Mouse (Mus musculus) intestine, embryonic 14.5 days (tissue): Measurements from ENCODE around the gene S100a16. TPM values are rescaled to one million over a fixed set of nuclear protein-coding genes. Genes with fewer than 3 reads are reported as not detected.
A peak's percentile ranks its signal among the peaks of the same experiment; 100 is the strongest.

Experiments
- ATAC-seq: fragments of 200-750 bp; cut with Nextera tagmentation; replicated peaks from 2 replicates; pipeline ENCODE4 v1.8.0; 2017; ENCODE audit warnings: low read depth, moderate number of reproducible peaks, moderate TSS enrichment, moderate library complexity; ENCODE audit not compliant: low FRiP score, low TSS enrichment
- DNase-seq: peaks from one replicate; pipeline ENCODE4 v3.0.0-alpha.2; 2018; ENCODE audit warnings: low spot score
- H3K27ac ChIP-seq: fragments of 300-500 bp; sonication (generic); 2 replicates; pipeline ENCODE4 v1.5.1; 2014; ENCODE audit warnings: low read depth, mild to moderate bottlenecking, control low read depth
- H3K27me3 ChIP-seq: fragments of 300-500 bp; sonication (generic); replicated peaks from 2 replicates; pipeline ENCODE4 v1.6.1; 2014; ENCODE audit warnings: low read length, control low read depth; ENCODE audit not compliant: control insufficient read depth, insufficient read depth
- H3K36me3 ChIP-seq: fragments of 300-500 bp; sonication (generic); 2 replicates; pipeline ENCODE4 v1.6.1; 2014; ENCODE audit warnings: low read length, control low read depth; ENCODE audit not compliant: control insufficient read depth, insufficient read depth
- H3K4me1 ChIP-seq: fragments of 300-500 bp; sonication (generic); replicated peaks from 2 replicates; pipeline ENCODE4 v1.6.1; 2014; ENCODE audit warnings: low read length, control low read depth, mixed read lengths; ENCODE audit not compliant: control insufficient read depth, insufficient read depth
- H3K4me2 ChIP-seq: fragments of 300-500 bp; sonication (generic); 2 replicates; pipeline ENCODE4 v1.6.1; 2014; ENCODE audit warnings: low read length
- H3K4me3 ChIP-seq: fragments of 300-500 bp; sonication (generic); 2 replicates; pipeline ENCODE4 v1.5.1; 2014; ENCODE audit warnings: low read depth, low read length, control low read depth, mixed read lengths
- H3K9ac ChIP-seq: fragments of 300-500 bp; sonication (generic); 2 replicates; pipeline ENCODE4 v1.6.1; 2014; ENCODE audit warnings: mild to moderate bottlenecking, low read length
- H3K9me3 ChIP-seq: fragments of 300-500 bp; sonication (generic); 2 replicates; pipeline ENCODE4 v1.6.1; 2016; ENCODE audit warnings: low read length, control low read depth; ENCODE audit not compliant: control insufficient read depth
- WGBS: fragments of 180-500 bp; shearing (Covaris S2); extraction: QIAGEN DNeasy Blood & Tissue Kit; methylation state at CpG from one replicate; pipeline ENCODE4 v1.1.7; 2014; 5-methylcytosine and 5-hydroxymethylcytosine counted together
- polyA plus RNA-seq: library from polyadenylated mRNA; unstranded; fragments of >200 nt; fragmentation: Nextera tagmentation; extraction: Ambion mirVana; gene quantifications from 2 replicates; pipeline ENCODE4 v1.2.1, GENCODE M21; 2014

Gene S100a16
- 107 and 121 TPM in 2 replicates for polyA plus RNA-seq

DNA sequence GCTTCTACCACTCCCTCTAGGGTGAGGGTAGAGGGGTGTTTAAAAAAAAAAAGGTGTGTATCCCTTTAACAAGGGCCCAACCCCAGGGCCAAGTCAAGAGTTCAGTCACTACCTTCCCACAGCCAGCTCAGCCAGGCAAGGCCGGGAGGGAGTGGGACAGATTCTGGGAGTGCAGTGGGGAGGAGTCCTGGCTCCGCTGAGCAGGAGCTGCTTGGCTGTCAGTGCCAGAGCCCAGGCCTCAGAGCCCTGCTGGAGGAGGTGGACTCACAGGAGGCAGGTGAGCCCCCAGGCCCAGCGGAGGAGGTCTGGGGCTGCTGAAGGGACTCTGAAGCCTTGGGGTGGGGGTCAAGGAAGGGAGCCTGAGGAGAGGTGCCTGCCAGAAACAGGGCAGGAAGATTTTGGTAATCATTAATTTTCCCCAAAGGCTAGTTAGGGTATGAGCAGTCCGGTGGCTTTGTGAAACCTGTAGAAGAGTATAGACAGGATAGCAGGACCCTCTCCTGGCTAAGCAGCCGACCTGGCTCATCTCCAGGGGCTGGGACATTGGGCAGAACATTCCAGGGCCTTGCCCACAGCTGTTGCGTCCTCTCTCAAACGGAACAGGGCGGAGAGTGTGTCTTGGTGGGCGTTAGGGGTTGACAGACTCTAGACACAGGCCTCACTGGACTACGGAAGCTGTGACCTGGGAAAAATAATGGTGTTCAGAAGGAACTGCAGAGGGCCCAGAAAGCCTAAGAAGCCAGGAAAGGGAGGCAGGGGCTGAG lies at the start of gene S100a16:
Gene S100a16, plus strand, starts transcription at position 114 of the 764 bp plus-strand sequence.
- peak; percentile 70 for DNase-seq
- Histone ChIP-seq H3K9me3 (no peaks in the 10 kb centered on the region), H3K4me2 (peak within 1 kb of the TSS; percentile 39), H3K4me1 (peaks cover 8% of the 10 kb centered on the region), H3K36me3 (no peaks in the 10 kb centered on the region), H3K4me3 (peak within 1 kb of the TSS; percentile 20), H3K27me3 (no peaks in the 10 kb centered on the region), H3K9ac (no peak within 1 kb of the TSS; the same call in none of the 2 replicates), H3K27ac (peak within 1 kb of the TSS; percentile 25; the same call in 1 of the 2 replicates)
- peak; percentile 85 for ATAC-seq
- 31% methylated on average over 10 of the region's 10 CpGs for WGBS

DNA sequence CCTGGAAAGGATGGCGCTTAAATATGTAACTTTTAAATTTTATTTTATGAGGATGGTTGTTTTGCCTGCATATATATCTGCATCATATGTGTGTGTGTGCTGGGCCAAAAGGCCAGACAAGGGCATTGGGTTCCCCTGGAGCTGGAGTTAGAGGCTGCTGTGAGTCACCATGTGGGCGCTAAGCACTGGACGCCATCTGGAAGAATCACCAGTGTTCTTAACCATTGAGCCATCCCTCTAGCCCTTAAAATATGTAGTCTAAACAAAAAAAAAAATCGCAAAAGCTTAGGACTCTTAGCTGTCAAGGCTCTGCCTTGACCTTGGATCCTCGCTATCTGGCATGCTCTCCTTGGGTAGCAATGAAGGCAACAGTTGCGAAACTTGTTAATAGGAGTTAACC lies 48.5 kb upstream of the S100a16 start:
- H3K4me1 ChIP-seq, result peaks cover 4% of the 10 kb centered on the region; the same call in 1 of the 2 replicates
- 79% methylated on average over 6 of the region's 6 CpGs for WGBS

DNA sequence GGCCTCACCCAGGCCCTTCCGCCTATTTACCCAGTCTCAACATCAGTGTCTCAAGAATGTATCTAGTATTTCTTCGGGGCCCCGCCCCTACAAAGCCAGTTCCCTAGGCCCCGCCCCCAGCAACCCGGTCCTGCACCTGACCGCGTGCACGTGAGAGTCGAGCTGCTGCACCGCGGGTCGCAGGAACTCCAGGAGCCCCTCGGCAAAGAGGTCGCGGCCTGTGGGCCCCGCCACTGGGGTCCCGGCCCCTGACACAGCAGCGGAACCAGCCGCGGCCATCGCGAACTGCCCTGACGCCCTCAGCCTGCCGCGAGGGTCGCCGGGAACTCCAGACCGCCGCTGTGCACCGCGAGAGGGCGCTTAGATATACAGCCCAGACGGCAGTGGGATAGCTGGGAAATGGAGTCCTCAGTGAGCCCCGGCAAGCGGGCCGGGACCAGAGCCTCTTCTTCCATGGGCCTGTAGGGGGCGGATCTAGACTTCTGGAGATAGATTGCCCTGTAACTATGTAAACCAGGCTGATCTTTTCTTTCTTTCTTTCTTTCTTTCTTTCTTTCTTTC lies 46.3 kb upstream of the S100a16 start, which contains the start of gene Snapin:
Gene Snapin, minus strand, starts transcription at position 338 of the 561 bp plus-strand sequence.
- H3K36me3 ChIP-seq, result peaks cover 38% of the 10 kb centered on the region
- no peaks in the 10 kb centered on the region for H3K27me3 ChIP-seq
- peak within 1 kb of the TSS; percentile 79 for H3K4me3 ChIP-seq
- DNase-seq (peak; percentile 98), ATAC-seq (peak; percentile 96)
- peaks cover 4% of the 10 kb centered on the region; the same call in 1 of the 2 replicates for H3K4me1 ChIP-seq
- H3K9me3 ChIP-seq, result no peaks in the 10 kb centered on the region
- peak within 1 kb of the TSS; percentile 66 for H3K4me2 ChIP-seq
- H3K27ac ChIP-seq, result peak within 1 kb of the TSS; percentile 82
- 0% methylated on average over 37 of the region's 37 CpGs for WGBS
- peak within 1 kb of the TSS; percentile 74 for H3K9ac ChIP-seq

More for the DNA sequence above, 48.5 kb upstream of the S100a16 start:
- no peak overlapping the region for H3K4me3 ChIP-seq
- H3K27me3 ChIP-seq, result no peaks in the 10 kb centered on the region
- H3K9ac ChIP-seq, result no peak overlapping the region
- H3K27ac ChIP-seq, result no peak overlapping the region
- H3K4me2 ChIP-seq, result no peak overlapping the region
- ATAC-seq, result no peak
- no peak for DNase-seq
- H3K36me3 ChIP-seq, result peaks cover 57% of the 10 kb centered on the region
- no peaks in the 10 kb centered on the region for H3K9me3 ChIP-seq

DNA sequence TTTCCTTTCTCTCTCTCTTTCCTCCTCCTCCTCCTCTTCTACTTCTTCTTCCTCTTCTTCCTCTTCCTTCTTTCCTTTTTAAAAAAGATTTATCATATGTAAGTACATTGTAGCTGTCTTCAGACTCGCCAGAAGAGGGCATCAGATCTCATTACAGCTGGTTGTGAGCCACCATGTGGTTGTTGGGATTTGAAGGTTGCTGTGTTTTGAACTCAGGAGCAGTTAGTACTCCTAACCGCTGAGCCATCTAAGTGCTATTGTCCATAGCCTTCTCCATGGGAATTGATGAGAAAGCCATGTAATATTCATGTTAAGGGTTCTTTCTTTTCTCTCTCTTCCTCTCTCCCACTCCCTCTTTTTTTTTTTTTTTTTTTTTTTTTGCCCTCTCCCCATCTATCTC lies 45.7 kb upstream of the S100a16 start:
- Histone ChIP-seq H3K4me3 (no peak overlapping the region), H3K4me2 (no peak overlapping the region), H3K9me3 (no peaks in the 10 kb centered on the region), H3K9ac (no peak overlapping the region), H3K27me3 (no peaks in the 10 kb centered on the region), H3K4me1 (peaks cover 4% of the 10 kb centered on the region; the same call in 1 of the 2 replicates), H3K36me3 (peaks cover 38% of the 10 kb centered on the region), H3K27ac (no peak overlapping the region)
- DNase-seq, result no peak
- 49% methylated on average over 2 of the region's 2 CpGs for WGBS
- ATAC-seq, result no peak

DNA sequence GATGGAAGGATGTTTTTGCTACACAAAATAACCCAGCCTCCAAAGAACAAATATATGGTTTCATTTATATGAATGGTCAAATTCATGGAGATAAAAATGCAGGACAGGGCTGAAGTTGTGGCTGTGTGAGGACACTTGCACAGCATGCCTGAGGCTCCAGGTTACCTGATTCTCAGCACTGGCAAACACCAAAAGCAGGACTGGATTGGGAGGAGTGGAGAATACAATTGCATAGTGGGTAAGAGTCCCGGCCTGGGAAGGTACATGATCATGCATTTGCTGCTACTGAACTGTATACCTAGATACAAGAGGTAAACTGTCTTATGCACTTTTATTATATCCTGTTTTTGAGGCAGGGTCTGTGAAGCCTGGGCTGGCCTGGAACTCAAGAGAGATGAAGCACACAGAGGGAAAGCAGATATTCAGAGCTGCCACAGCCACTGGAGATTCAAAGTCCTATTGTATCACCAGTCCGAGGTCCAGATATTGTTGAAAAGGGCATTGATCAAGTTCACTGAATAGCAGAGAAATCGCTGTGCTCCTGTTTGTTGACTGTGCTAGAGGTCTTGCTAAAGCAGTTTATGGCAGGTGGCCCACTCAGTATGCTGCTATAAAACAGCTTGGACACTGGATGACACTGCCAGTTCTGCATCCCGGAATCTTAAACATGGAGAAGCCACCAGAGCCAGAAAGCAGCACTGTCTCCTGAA lies 43.1 kb upstream of the S100a16 start:
- no peaks in the 10 kb centered on the region for H3K27me3 ChIP-seq
- 57% methylated on average over 4 of the region's 4 CpGs for WGBS
- no peak overlapping the region for H3K4me2 ChIP-seq
- no peak overlapping the region for H3K27ac ChIP-seq
- peaks cover 4% of the 10 kb centered on the region; the same call in 1 of the 2 replicates for H3K4me1 ChIP-seq
- H3K4me3 ChIP-seq, result no peak overlapping the region
- no peaks in the 10 kb centered on the region for H3K9me3 ChIP-seq
- no peak overlapping the region for H3K9ac ChIP-seq
- DNase-seq, result no peak
- no peak for ATAC-seq
- H3K36me3 ChIP-seq, result peaks cover 38% of the 10 kb centered on the region

DNA sequence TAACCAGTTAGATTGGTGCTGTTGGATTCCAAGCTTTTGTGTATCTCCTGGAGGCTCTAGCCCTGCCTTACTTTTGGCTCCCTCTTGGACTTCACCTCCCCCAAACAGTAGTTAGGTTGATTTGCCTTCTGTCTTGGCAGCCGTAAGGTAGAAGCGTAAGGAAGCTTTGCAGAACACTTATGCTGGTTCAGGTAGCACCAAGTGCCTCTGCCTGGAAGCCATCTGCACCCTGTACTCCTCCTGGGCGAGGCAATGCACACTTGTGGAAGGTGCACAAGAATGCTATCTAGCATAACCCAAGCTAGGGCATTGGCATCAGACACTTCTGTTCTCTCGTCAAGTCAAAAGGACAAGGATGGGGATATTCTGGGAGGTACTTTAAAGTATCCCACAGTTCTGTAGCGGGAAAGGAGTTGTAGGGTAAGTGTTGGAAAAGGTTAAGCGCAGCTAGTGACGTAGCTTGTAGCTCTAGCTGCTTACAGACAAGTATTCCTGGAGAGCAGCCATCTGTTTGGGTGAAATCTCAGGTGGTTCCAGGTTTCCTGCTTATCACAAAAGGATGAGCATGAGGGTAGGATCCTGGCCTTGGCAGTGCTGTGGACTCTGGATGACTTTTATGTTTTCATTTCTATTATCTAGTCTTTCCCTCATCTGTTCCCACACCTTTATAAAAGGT lies 41.1 kb upstream of the S100a16 start:
- ATAC-seq (no peak), DNase-seq (no peak)
- Histone ChIP-seq H3K9me3 (no peaks in the 10 kb centered on the region), H3K27me3 (no peaks in the 10 kb centered on the region), H3K27ac (no peak overlapping the region), H3K36me3 (peaks cover 53% of the 10 kb centered on the region), H3K9ac (no peak overlapping the region), H3K4me2 (no peak overlapping the region), H3K4me1 (no peaks in the 10 kb centered on the region), H3K4me3 (no peak overlapping the region)
- 88% methylated on average over 7 of the region's 7 CpGs for WGBS

DNA sequence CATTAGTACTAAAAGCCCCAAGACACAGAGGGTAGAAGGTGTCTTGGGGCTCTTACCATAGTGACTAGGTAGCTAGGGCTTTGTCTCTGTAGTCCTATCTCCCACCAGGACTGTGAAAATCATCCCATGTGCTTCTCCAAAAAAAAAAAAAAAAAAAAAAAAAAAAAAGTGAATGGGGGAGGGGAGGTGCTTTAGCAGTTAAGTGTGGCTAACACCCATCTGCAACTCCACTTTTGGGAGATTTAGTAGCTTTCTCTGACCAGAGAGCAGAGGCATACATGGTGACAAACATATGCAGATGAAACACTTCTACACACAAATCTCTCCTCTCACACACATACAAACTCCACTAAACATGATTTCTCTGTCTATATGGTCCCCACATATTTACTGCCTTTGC lies 39.5 kb upstream of the S100a16 start:
- H3K4me3 ChIP-seq, result no peak overlapping the region
- no peak overlapping the region for H3K27ac ChIP-seq
- H3K9me3 ChIP-seq, result no peaks in the 10 kb centered on the region
- H3K4me1 ChIP-seq, result no peaks in the 10 kb centered on the region
- no peak overlapping the region for H3K9ac ChIP-seq
- ATAC-seq (no peak), DNase-seq (no peak)
- H3K4me2 ChIP-seq, result no peak overlapping the region
- H3K36me3 ChIP-seq, result peaks cover 69% of the 10 kb centered on the region
- H3K27me3 ChIP-seq, result no peaks in the 10 kb centered on the region

DNA sequence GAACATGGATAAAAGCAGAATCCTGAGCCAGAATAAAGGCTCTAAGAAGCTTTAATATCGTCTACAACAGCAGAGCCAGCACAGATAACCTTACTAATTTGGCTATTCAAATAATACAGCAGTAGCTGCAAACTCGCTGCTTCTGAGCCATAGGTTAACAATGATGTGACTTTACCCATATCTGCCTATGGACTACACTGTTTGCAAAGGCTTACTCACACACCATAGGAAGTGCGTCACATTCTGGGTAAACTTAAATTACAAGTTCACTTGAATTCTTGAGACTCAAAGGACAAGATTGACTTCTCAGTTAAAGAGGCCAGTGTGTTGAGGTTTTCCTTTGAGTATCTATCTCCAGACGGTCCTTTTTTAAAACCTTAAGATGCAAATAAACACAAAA lies 33.6 kb upstream of the S100a16 start:
- Histone ChIP-seq H3K4me1 (peaks cover 12% of the 10 kb centered on the region), H3K9ac (no peak overlapping the region), H3K27me3 (no peaks in the 10 kb centered on the region), H3K27ac (no peak overlapping the region), H3K4me2 (no peak overlapping the region), H3K4me3 (no peak overlapping the region), H3K36me3 (peaks cover 91% of the 10 kb centered on the region), H3K9me3 (no peaks in the 10 kb centered on the region)
- WGBS, result 72% methylated on average over 4 of the region's 4 CpGs
- ATAC-seq (no peak), DNase-seq (no peak)
